Mouse (Mus musculus): ENCODE measurements around the gene Prr11. TPM values are rescaled to one million over a fixed set of nuclear protein-coding genes. Genes with fewer than 3 reads are reported as not detected.

The Prr11 gene
- total and polyA plus RNA-seq, 3 experiments: 8.8 to 47.1 (median 16.6) TPM

GRCm38 (mm10) chr11:87121864-87122263 is 13.4 kb upstream of the Prr11 start:
- H3K9me3 ChIP-seq (replicated peaks; ENCODE audit: low read length): no peaks in the 10 kb centered on the region
- H3K27ac ChIP-seq (ENCODE audit: insufficient read depth, low read depth): no peak overlapping the region
- H3K4me3 ChIP-seq (replicated peaks in 1 of 3; ENCODE audit: low read depth in 2 of 3, low read length in 2 of 3, poor library complexity in 1 of 3): no peak overlapping the region
- H3K4me2 ChIP-seq (ENCODE audit: insufficient read depth, low read depth, poor library complexity, severe bottlenecking): no peak overlapping the region
- no peaks in the 10 kb centered on the region; the same call in 1 of the 2 replicates for H3K79me2 ChIP-seq (replicated peaks; ENCODE audit: control insufficient read depth, extremely low read depth, insufficient read depth, poor library complexity, severe bottlenecking)
- dilution Hi-C loops (cut with MboI; ENCODE audit: extremely low pct_ligation_motif_present, extremely low pct_unique_long_range_greater_than_20kb, low sequenced_read_pairs): no loop called here
- DNase-seq (ENCODE audit: extremely low read depth): no peak
- no peak overlapping the region for H3K9ac ChIP-seq (ENCODE audit: insufficient read depth, low read depth)
- H3K4me1 ChIP-seq (ENCODE audit: control insufficient read depth in 1 of 2, insufficient read depth in 2 of 2): peaks cover 0 to 3% of the 10 kb centered on the region in 2 experiments; a peak in 1 of 4 replicates
- in situ Hi-C loops (cut with MboI; ENCODE audit: low pct_ligation_motif_present, low pct_unique_long_range_greater_than_20kb, low sequenced_read_pairs): no loop called here
- H3K27me3 ChIP-seq (replicated peaks): no peaks in the 10 kb centered on the region
- peaks cover 36 to 73% of the 10 kb centered on the region in 2 experiments for H3K36me3 ChIP-seq (replicated peaks in 1 of 2; ENCODE audit: control insufficient read depth in 1 of 2, insufficient read depth in 1 of 2, low read length in 1 of 2)
- TF ChIP-seq ZNF384 (IDR thresholded peaks at IDR 0.05; ENCODE audit: low read depth, low read length): no peak
- TF ChIP-seq CHD2 (IDR thresholded peaks at IDR 0.05; ENCODE audit: low read length): no peak
- TF ChIP-seq ZMIZ1 (IDR thresholded peaks at IDR 0.05; ENCODE audit: low read depth, low read length): no peak
- TF ChIP-seq ZC3H11A (IDR thresholded peaks at IDR 0.05; ENCODE audit: low read depth, low read length): no peak
- TF ChIP-seq E2F4 (IDR thresholded peaks at IDR 0.05; ENCODE audit: insufficient replicate concordance, low read depth, low read length): no peak
- no peak for TF ChIP-seq GABPA (IDR thresholded peaks at IDR 0.05; ENCODE audit: insufficient replicate concordance, low read depth, low read length)
- no peak for TF ChIP-seq IRF4 (IDR thresholded peaks at IDR 0.05; ENCODE audit: low read depth, low read length)
- TF ChIP-seq CHD1 (IDR thresholded peaks at IDR 0.05; ENCODE audit: low read depth, low read length): no peak
- TF ChIP-seq MXI1 (IDR thresholded peaks at IDR 0.05; ENCODE audit: low read depth, low read length): no peak
- TF ChIP-seq ETS1 (conservative IDR thresholded peaks at IDR 0.05; ENCODE audit: low read depth, low read length): no peak
- TF ChIP-seq JUND (conservative IDR thresholded peaks at IDR 0.05; ENCODE audit: low read depth, low read length): no peak
- TF ChIP-seq USF2 (conservative IDR thresholded peaks at IDR 0.05; ENCODE audit: low read depth, low read length): no peak
- no peak for TF ChIP-seq ELF1 (IDR thresholded peaks at IDR 0.05; ENCODE audit: low read depth, low read length)
- TF ChIP-seq RCOR1 (conservative IDR thresholded peaks at IDR 0.05; ENCODE audit: low read depth, low read length): no peak
- TF ChIP-seq MAZ (IDR thresholded peaks at IDR 0.05; ENCODE audit: low read depth, low read length): no peak
- no peak for TF ChIP-seq SMC3 (IDR thresholded peaks at IDR 0.05; ENCODE audit: low read depth, low read length)
- no peak for TF ChIP-seq EP300 (IDR thresholded peaks at IDR 0.05; ENCODE audit: low read length)
- no peak for TF ChIP-seq SIN3A (IDR thresholded peaks at IDR 0.05; ENCODE audit: low read length)
- no peak for TF ChIP-seq PAX5 (IDR thresholded peaks at IDR 0.05; ENCODE audit: low read length)

DNA sequence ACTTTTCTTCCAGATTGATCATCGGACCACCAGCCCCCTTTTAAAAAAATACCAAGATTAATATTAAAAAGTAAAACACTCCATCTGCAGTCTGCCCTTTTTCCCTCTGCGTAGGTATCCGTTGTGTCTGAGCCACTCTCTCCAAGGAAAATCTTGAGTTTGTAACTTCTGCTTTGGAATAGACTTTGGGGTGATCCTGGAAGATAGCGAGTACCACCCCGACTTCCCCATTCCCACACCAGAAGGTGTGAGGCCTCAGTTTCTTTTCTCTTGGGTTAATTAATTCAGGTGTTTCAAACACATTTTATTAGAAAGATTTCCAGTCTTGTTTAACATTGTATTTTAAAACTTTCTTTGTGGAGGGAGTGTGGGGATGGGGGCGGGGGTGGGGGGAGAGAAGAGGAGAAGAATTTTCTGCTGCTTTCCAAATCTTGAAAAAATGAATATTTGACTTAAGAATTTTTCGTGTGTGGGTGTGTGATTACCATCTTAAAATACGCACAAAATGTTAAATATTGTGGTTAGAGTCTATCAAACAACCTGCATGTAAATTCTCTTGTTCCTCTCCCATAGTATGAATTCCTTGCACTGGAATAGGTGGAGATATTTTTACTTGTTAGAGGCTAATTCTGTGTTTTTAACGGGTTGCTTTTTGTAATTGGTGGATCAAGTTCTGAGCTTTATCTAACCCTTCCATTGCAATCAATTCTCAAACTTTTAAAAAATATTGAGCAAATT is 1.8 kb upstream of the Prr11 start:
- DNase-seq (ENCODE audit: extremely low read depth): no peak
- in situ Hi-C loops (cut with MboI; ENCODE audit: low pct_ligation_motif_present, low pct_unique_long_range_greater_than_20kb, low sequenced_read_pairs): no loop called here
- Histone ChIP-seq H3K36me3 (replicated peaks in 1 of 2; ENCODE audit: control insufficient read depth in 1 of 2, insufficient read depth in 1 of 2, low read length in 1 of 2) (peaks cover 14 to 46% of the 10 kb centered on the region in 2 experiments), H3K79me2 (replicated peaks; ENCODE audit: control insufficient read depth, extremely low read depth, insufficient read depth, poor library complexity, severe bottlenecking) (peaks cover 70% of the 10 kb centered on the region), H3K27me3 (replicated peaks) (no peaks in the 10 kb centered on the region), H3K9ac (ENCODE audit: insufficient read depth, low read depth) (peak overlapping the region; percentile 87), H3K4me2 (ENCODE audit: insufficient read depth, low read depth, poor library complexity, severe bottlenecking) (peak overlapping the region; percentile 100), H3K4me3 (replicated peaks in 1 of 3; ENCODE audit: low read depth in 2 of 3, low read length in 2 of 3, poor library complexity in 1 of 3) (peak overlapping the region; percentile 66 to 88 (median 78)), H3K4me1 (ENCODE audit: control insufficient read depth in 1 of 2, insufficient read depth in 2 of 2) (peaks cover 0 to 36% of the 10 kb centered on the region in 2 experiments; a peak in 2 of 4 replicates), H3K27ac (ENCODE audit: insufficient read depth, low read depth) (no peak overlapping the region), H3K9me3 (replicated peaks; ENCODE audit: low read length) (no peaks in the 10 kb centered on the region)
- dilution Hi-C loops (cut with MboI; ENCODE audit: extremely low pct_ligation_motif_present, extremely low pct_unique_long_range_greater_than_20kb, low sequenced_read_pairs): no loop called here
- TF ChIP-seq CHD1 (IDR thresholded peaks at IDR 0.05; ENCODE audit: low read depth, low read length) (peak; percentile 57; the same call in 1 of the 2 replicates), MAZ (IDR thresholded peaks at IDR 0.05; ENCODE audit: low read depth, low read length) (no peak)

All from CH12.LX (cell line).